Mouse (Mus musculus): Measurements from ENCODE around the gene Ankrd13a. TPM values are rescaled to one million over a fixed set of nuclear protein-coding genes. Genes with fewer than 3 reads are reported as not detected.

Ankrd13a gene
- polyA plus RNA-seq, 1 experiment, result 71.8 TPM

DNA sequence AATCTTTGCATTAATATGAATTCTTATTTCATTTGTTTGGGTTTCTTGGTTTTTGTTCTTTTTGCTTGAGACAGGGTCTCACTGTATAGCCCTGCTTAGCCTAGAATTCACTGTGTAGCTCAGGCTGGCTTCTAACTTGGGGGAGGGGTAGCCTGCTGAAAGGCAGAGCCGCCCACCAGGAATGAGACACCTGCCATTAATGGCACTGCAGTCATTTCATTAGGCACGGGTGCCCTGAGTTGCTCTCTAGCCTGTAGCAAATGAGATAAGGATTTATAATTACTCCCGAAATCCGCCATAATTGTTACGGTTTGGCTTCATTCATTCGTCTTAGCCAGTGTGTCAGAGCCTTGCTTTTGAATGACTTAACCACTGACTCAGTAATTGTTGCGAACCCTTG is 1.7 kb downstream of the Ankrd13a start:
- no peaks in the 10 kb centered on the region for H3K36me3 ChIP-seq (ENCODE audit: control insufficient read depth, insufficient read depth, low read length, poor library complexity, severe bottlenecking)
- H3K4me1 ChIP-seq (ENCODE audit: control insufficient read depth, insufficient read depth, low read length), result no peaks in the 10 kb centered on the region
- H3K27me3 ChIP-seq (ENCODE audit: control insufficient read depth, insufficient read depth, low read length, poor library complexity, severe bottlenecking), result no peaks in the 10 kb centered on the region
- TF ChIP-seq POLR2A (IDR thresholded peaks at IDR 0.05; ENCODE audit: insufficient read depth, low read length) (no peak), EP300 (IDR thresholded peaks at IDR 0.05; ENCODE audit: insufficient read depth, low read depth, low read length) (no peak), CTCF (IDR thresholded peaks at IDR 0.05; ENCODE audit: low read depth, low read length) (no peak)
- 0 out of 2 replicates have a peak overlapping the region, but pooled peaks have one; percentile 89 for H3K9ac ChIP-seq (ENCODE audit: low read depth, poor library complexity, severe bottlenecking)
- H3K4me3 ChIP-seq (ENCODE audit: low read depth, low read length), result no peak overlapping the region
- no peak overlapping the region for H3K27ac ChIP-seq (ENCODE audit: insufficient read depth, low read length)
- H3K9me3 ChIP-seq (replicated peaks; ENCODE audit: control insufficient read depth, insufficient read depth, low read length, poor library complexity, severe bottlenecking), result no peaks in the 10 kb centered on the region

DNA sequence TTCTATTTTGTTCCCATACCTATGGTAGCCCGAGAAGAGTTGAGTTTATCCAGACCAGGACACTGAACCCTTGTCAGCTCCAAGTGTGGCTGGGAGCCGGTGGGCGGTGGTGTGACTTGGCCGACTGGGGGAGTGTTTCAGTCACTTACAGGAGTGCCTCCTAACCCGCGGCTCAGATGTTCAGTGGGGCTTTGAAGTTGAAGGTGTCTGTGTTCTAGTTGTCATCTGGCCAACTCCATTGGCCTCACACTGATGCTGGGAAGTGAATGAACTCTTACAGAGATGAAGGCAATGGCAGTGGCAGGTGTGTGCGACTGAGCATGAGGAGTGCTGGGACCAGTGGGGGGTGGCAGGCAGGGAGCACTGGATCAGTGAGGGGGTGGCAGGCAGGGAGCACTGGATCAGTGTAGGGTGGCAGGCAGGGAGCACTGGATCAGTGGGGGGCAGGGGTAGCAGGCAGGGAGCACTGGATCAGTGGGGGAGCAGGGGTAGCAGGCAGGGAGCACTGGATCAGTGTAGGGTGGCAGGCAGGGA is 5.5 kb downstream of the Ankrd13a start:
- Histone ChIP-seq H3K9me3 (replicated peaks; ENCODE audit: control insufficient read depth, insufficient read depth, low read length, poor library complexity, severe bottlenecking) (no peaks in the 10 kb centered on the region), H3K4me3 (ENCODE audit: low read depth, low read length) (no peak overlapping the region), H3K27ac (ENCODE audit: insufficient read depth, low read length) (no peak overlapping the region), H3K9ac (ENCODE audit: low read depth, poor library complexity, severe bottlenecking) (no peak overlapping the region), H3K4me1 (ENCODE audit: control insufficient read depth, insufficient read depth, low read length) (peaks cover 3% of the 10 kb centered on the region), H3K36me3 (ENCODE audit: control insufficient read depth, insufficient read depth, low read length, poor library complexity, severe bottlenecking) (no peaks in the 10 kb centered on the region), H3K27me3 (ENCODE audit: control insufficient read depth, insufficient read depth, low read length, poor library complexity, severe bottlenecking) (no peaks in the 10 kb centered on the region)
- TF ChIP-seq EP300 (IDR thresholded peaks at IDR 0.05; ENCODE audit: insufficient read depth, low read depth, low read length) (no peak), POLR2A (IDR thresholded peaks at IDR 0.05; ENCODE audit: insufficient read depth, low read length) (no peak), CTCF (IDR thresholded peaks at IDR 0.05; ENCODE audit: low read depth, low read length) (no peak)

DNA sequence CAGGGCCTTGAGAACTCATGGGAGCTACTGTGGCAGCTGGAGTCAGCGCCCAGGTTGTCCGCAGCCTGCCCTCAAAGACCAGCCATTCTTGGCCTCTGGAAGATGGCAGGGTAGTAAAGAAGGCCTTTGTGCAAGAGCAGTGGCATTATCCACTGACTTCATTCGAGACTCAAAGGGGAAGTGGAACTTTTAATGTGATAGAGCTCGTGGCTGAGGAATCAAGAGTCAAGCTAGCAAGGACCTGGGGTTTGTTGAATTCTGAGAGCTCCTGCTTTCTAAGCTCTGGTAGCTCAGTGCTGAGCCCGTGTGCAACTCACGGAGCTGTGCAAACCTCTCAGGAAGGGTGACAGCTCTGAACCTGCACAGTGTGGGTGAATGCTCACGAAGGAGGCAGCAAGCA is 6.4 kb downstream of the Ankrd13a start:
- Histone ChIP-seq H3K36me3 (ENCODE audit: control insufficient read depth, insufficient read depth, low read length, poor library complexity, severe bottlenecking) (no peaks in the 10 kb centered on the region), H3K4me1 (ENCODE audit: control insufficient read depth, insufficient read depth, low read length) (peaks cover 5% of the 10 kb centered on the region), H3K27me3 (ENCODE audit: control insufficient read depth, insufficient read depth, low read length, poor library complexity, severe bottlenecking) (no peaks in the 10 kb centered on the region), H3K4me3 (ENCODE audit: low read depth, low read length) (no peak overlapping the region), H3K9me3 (replicated peaks; ENCODE audit: control insufficient read depth, insufficient read depth, low read length, poor library complexity, severe bottlenecking) (no peaks in the 10 kb centered on the region), H3K9ac (ENCODE audit: low read depth, poor library complexity, severe bottlenecking) (no peak overlapping the region), H3K27ac (ENCODE audit: insufficient read depth, low read length) (no peak overlapping the region)
- TF ChIP-seq POLR2A (IDR thresholded peaks at IDR 0.05; ENCODE audit: insufficient read depth, low read length) (no peak), EP300 (IDR thresholded peaks at IDR 0.05; ENCODE audit: insufficient read depth, low read depth, low read length) (no peak), CTCF (IDR thresholded peaks at IDR 0.05; ENCODE audit: low read depth, low read length) (no peak)

DNA sequence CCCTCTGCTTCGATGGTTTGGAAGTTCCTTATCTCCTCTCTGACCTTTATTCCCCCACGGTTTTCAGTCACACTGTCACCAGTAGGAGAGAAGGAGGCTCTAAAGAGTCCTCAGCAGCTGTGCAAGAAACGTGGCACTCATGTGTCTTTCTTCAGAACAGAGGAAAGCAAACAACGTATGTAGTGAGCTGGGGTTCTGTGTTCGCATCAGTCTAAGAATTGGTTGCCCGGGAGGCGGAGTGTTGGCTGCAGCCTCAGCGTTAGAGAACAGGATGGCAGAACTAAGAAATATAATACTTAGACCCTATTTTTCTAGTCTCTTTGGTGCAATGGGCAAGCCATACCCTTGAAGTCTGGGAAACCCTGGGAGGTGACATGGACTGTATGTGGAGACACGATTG is 8.5 kb downstream of the Ankrd13a start:
- H3K36me3 ChIP-seq (ENCODE audit: control insufficient read depth, insufficient read depth, low read length, poor library complexity, severe bottlenecking), result no peaks in the 10 kb centered on the region
- TF ChIP-seq CTCF (IDR thresholded peaks at IDR 0.05; ENCODE audit: low read depth, low read length), result no peak
- no peak for TF ChIP-seq EP300 (IDR thresholded peaks at IDR 0.05; ENCODE audit: insufficient read depth, low read depth, low read length)
- no peak for TF ChIP-seq POLR2A (IDR thresholded peaks at IDR 0.05; ENCODE audit: insufficient read depth, low read length)
- H3K9me3 ChIP-seq (replicated peaks; ENCODE audit: control insufficient read depth, insufficient read depth, low read length, poor library complexity, severe bottlenecking), result no peaks in the 10 kb centered on the region
- no peaks in the 10 kb centered on the region for H3K27me3 ChIP-seq (ENCODE audit: control insufficient read depth, insufficient read depth, low read length, poor library complexity, severe bottlenecking)
- H3K4me3 ChIP-seq (ENCODE audit: low read depth, low read length), result no peak overlapping the region
- peaks cover 5% of the 10 kb centered on the region for H3K4me1 ChIP-seq (ENCODE audit: control insufficient read depth, insufficient read depth, low read length)
- H3K27ac ChIP-seq (ENCODE audit: insufficient read depth, low read length), result no peak overlapping the region
- H3K9ac ChIP-seq (ENCODE audit: low read depth, poor library complexity, severe bottlenecking), result no peak overlapping the region

DNA sequence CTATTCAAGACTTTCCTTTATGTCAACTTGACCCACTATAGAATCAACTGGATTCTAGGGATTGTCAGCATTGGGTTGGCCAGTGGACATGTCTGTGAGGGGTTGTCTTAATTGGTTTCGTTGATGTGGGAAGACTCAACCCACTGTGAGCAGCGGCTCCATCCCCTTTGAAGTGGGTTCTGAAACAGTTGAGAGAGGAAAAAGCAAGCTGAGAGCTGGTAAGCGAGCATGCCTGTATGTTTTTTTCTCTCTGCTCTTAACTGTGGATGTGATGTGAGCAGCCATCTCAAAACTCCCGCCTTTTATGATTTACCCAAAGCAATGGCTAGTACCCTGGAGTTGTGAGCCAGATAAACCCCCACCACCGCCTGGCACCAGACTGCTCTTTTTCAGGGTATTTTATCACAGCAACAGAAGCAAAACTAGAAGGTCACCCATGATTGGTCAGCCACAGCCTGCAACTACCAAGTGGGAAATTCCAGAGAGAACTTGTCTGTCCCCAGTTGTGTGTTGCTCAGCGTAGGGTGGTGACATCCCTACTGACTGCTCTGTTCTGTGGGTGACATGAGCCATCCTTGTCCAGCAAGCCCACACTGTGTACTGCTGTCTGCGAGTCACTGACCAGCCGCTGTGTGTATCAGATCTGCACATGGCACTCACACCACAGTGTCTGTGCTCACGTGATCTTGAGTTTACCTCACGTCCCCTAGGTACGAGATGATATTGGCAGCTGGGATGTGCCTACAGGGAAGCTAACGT is 9.1 kb downstream of the Ankrd13a start:
- Histone ChIP-seq H3K9me3 (replicated peaks; ENCODE audit: control insufficient read depth, insufficient read depth, low read length, poor library complexity, severe bottlenecking) (no peaks in the 10 kb centered on the region), H3K27me3 (ENCODE audit: control insufficient read depth, insufficient read depth, low read length, poor library complexity, severe bottlenecking) (no peaks in the 10 kb centered on the region), H3K4me3 (ENCODE audit: low read depth, low read length) (no peak overlapping the region), H3K27ac (ENCODE audit: insufficient read depth, low read length) (no peak overlapping the region), H3K4me1 (ENCODE audit: control insufficient read depth, insufficient read depth, low read length) (peaks cover 5% of the 10 kb centered on the region), H3K9ac (ENCODE audit: low read depth, poor library complexity, severe bottlenecking) (no peak overlapping the region), H3K36me3 (ENCODE audit: control insufficient read depth, insufficient read depth, low read length, poor library complexity, severe bottlenecking) (no peaks in the 10 kb centered on the region)
- TF ChIP-seq CTCF (IDR thresholded peaks at IDR 0.05; ENCODE audit: low read depth, low read length), result no peak
- TF ChIP-seq EP300 (IDR thresholded peaks at IDR 0.05; ENCODE audit: insufficient read depth, low read depth, low read length), result no peak
- TF ChIP-seq POLR2A (IDR thresholded peaks at IDR 0.05; ENCODE audit: insufficient read depth, low read length), result no peak

DNA sequence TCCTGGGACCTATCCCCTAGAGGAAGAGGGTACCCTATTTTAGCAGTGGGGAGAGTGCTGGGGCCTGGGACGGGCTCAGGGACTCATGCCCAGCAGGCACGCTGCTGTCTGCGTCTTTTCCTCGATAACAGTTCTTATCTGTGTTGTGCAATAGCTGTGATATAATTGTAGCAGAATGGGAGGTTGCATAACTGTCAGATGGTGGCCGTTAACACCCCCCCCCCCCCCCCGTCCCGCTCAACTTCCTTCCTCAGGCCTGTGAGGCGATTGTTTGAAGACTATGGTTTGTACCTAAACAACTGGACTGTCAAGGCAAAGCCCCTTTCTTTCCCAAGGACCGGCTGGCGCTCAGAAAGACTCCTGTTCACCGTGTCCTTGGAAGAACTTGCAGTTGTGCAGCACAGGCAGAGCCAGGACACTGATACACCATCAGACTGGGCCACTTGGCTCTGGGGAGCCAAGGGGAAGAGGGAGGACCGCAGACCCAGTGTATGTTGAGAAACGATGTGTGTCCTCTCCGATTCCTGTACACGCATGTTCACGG is 10.2 kb downstream of the Ankrd13a start:
- H3K9ac ChIP-seq (ENCODE audit: low read depth, poor library complexity, severe bottlenecking), result no peak overlapping the region
- H3K9me3 ChIP-seq (replicated peaks; ENCODE audit: control insufficient read depth, insufficient read depth, low read length, poor library complexity, severe bottlenecking), result no peaks in the 10 kb centered on the region
- TF ChIP-seq POLR2A (IDR thresholded peaks at IDR 0.05; ENCODE audit: insufficient read depth, low read length) (no peak), CTCF (IDR thresholded peaks at IDR 0.05; ENCODE audit: low read depth, low read length) (no peak), EP300 (IDR thresholded peaks at IDR 0.05; ENCODE audit: insufficient read depth, low read depth, low read length) (no peak)
- peaks cover 5% of the 10 kb centered on the region for H3K4me1 ChIP-seq (ENCODE audit: control insufficient read depth, insufficient read depth, low read length)
- no peaks in the 10 kb centered on the region for H3K36me3 ChIP-seq (ENCODE audit: control insufficient read depth, insufficient read depth, low read length, poor library complexity, severe bottlenecking)
- H3K4me3 ChIP-seq (ENCODE audit: low read depth, low read length), result no peak overlapping the region
- H3K27ac ChIP-seq (ENCODE audit: insufficient read depth, low read length), result no peak overlapping the region
- H3K27me3 ChIP-seq (ENCODE audit: control insufficient read depth, insufficient read depth, low read length, poor library complexity, severe bottlenecking), result no peaks in the 10 kb centered on the region

Data from ES-Bruce4 (cell line).